Mouse (Mus musculus) megakaryocyte, adult 5-6 weeks (primary cell): Measurements from ENCODE around the gene Apex1. TPM values are rescaled to one million over a fixed set of nuclear protein-coding genes. Genes with fewer than 3 reads are reported as not detected.
A peak's percentile ranks its signal among the peaks of the same experiment; 100 is the strongest.
"Not testable (repeated sequence)": the region's sequence is repeated elsewhere in the genome, so short reads cannot be mapped to it uniquely, and the experiment has no call there.

ENCODE experiments used
- ATAC-seq: 2 replicates; pipeline ENCODE4 v1.8.0; 2016; ENCODE audit warnings: mild to moderate bottlenecking, inconsistent platforms; ENCODE audit not compliant: poor library complexity, severe bottlenecking
- total RNA-seq, 2 experiments: library from RNA; stranded (forward) in 1 of 2; stranded (reverse) in 1 of 2; fragments of 153-499, 151-499 nt in 1 of 2; fragments of 221-1000, 200-1000 nt in 1 of 2; gene quantifications; 2 replicates each; pipeline versions ENCODE4 v1.2.3 to v1.2.4; 2015 to 2017

Gene Apex1
- total RNA-seq, 2 experiments from 2014 or later, result 47.0 to 64.2 TPM

- no peak for ATAC-seq
Observed at GRCm38 (mm10) chr14:50968216-50968980, 43.6 kb downstream of the Apex1 start.

- ATAC-seq, result no peak
Observed at GRCm38 (mm10) chr14:50969041-50969440, 44.3 kb downstream of the Apex1 start.

GRCm38 (mm10) chr14:50969558-50970544 is 45.1 kb downstream of the Apex1 start:
- 0 out of 2 replicates have a peak, but pooled peaks have one; percentile 53 for ATAC-seq

GRCm38 (mm10) chr14:50970822-50971221 is 46.1 kb downstream of the Apex1 start:
- peak; percentile 73 for ATAC-seq

- ATAC-seq, result not testable (repeated sequence)
Observed at GRCm38 (mm10) chr14:50973054-50973453, 48.3 kb downstream of the Apex1 start.

- ATAC-seq, result no peak
Observed at GRCm38 (mm10) chr14:50973700-50974099, 48.9 kb downstream of the Apex1 start.

GRCm38 (mm10) chr14:50975001-50975400 is 50.2 kb downstream of the Apex1 start:
- ATAC-seq, result no peak

- no peak for ATAC-seq
Observed at GRCm38 (mm10) chr14:50976674-50977073, 51.9 kb downstream of the Apex1 start.

Other genes with a start within 250 kb of the Apex1 start
- gene Olfr747, start 231.8 kb upstream of the Apex1 start, total RNA-seq (2015), result not detected in 2 replicates
- gene Olfr747, start 231.8 kb upstream of the Apex1 start, total RNA-seq (2017), result not detected in 2 replicates
- not detected in 2 replicates for gene Olfr748, start 217.6 kb upstream of the Apex1 start, total RNA-seq (2015)
- gene Olfr748, start 217.6 kb upstream of the Apex1 start, total RNA-seq (2017), result not detected in 2 replicates
- gene Olfr749, start 179.9 kb upstream of the Apex1 start, total RNA-seq (2015), result not detected in 2 replicates
- not detected in 2 replicates for gene Olfr749, start 179.9 kb upstream of the Apex1 start, total RNA-seq (2017)
- gene Ttc5, start 139.4 kb upstream of the Apex1 start, total RNA-seq (2015), result 21.2 and 23.1 TPM in 2 replicates
- 35.4 and 39.4 TPM in 2 replicates for gene Ttc5, start 139.4 kb upstream of the Apex1 start, total RNA-seq (2017)
- gene Ccnb1ip1, start 117.2 kb upstream of the Apex1 start, total RNA-seq (2015), result not detected in 2 replicates
- not detected in 2 replicates for gene Ccnb1ip1, start 117.2 kb upstream of the Apex1 start, total RNA-seq (2017)
- gene Parp2, start 117.1 kb upstream of the Apex1 start, total RNA-seq (2015), result 59.7 and 62.1 TPM in 2 replicates
- 53.6 and 78.7 TPM in 2 replicates for gene Parp2, start 117.1 kb upstream of the Apex1 start, total RNA-seq (2017)
- 200 and 215 TPM in 2 replicates for gene Tep1, start 54.4 kb upstream of the Apex1 start, total RNA-seq (2015)
- gene Tep1, start 54.4 kb upstream of the Apex1 start, total RNA-seq (2017), result 131 and 161 TPM in 2 replicates
- gene Klhl33, start 27.5 kb upstream of the Apex1 start, total RNA-seq (2015), result 0.07 and 0.27 TPM in 2 replicates
- 0.28 and 0.40 TPM in 2 replicates for gene Klhl33, start 27.5 kb upstream of the Apex1 start, total RNA-seq (2017)
- gene Osgep, start 75 bp upstream of the Apex1 start, total RNA-seq (2015), result 101 and 107 TPM in 2 replicates
- 87.9 and 125 TPM in 2 replicates for gene Osgep, start 75 bp upstream of the Apex1 start, total RNA-seq (2017)
- 115 and 118 TPM in 2 replicates for gene Pip4p1, start 5.9 kb downstream of the Apex1 start, total RNA-seq (2015)
- 38.5 and 39.9 TPM in 2 replicates for gene Pip4p1, start 5.9 kb downstream of the Apex1 start, total RNA-seq (2017)
- 329 and 405 TPM in 2 replicates for gene Pnp, start 6.1 kb downstream of the Apex1 start, total RNA-seq (2015)
- 158 and 204 TPM in 2 replicates for gene Pnp, start 6.1 kb downstream of the Apex1 start, total RNA-seq (2017)
- gene Gm49342, start 19.5 kb downstream of the Apex1 start, total RNA-seq (2015), result 43.8 TPM in 1 of 2 replicates, not detected in the other
- gene Gm49342, start 19.5 kb downstream of the Apex1 start, total RNA-seq (2017), result 161 and 177 TPM in 2 replicates
- 14.4 and 16.7 TPM in 2 replicates for gene Pnp2, start 31.0 kb downstream of the Apex1 start, total RNA-seq (2015)
- 6.7 and 9.6 TPM in 2 replicates for gene Pnp2, start 31.0 kb downstream of the Apex1 start, total RNA-seq (2017)
- gene Rnase10, start 82.8 kb downstream of the Apex1 start, total RNA-seq (2015), result not detected in 2 replicates
- not detected in 2 replicates for gene Rnase10, start 82.8 kb downstream of the Apex1 start, total RNA-seq (2017)
- 0.11 TPM in 1 of 2 replicates, not detected in the other for gene Rnase9, start 116.9 kb downstream of the Apex1 start, total RNA-seq (2015)
- gene Rnase9, start 116.9 kb downstream of the Apex1 start, total RNA-seq (2017), result not detected in 2 replicates
- not detected in 2 replicates for gene Rnase11, start 125.2 kb downstream of the Apex1 start, total RNA-seq (2015)
- not detected in 2 replicates for gene Rnase11, start 125.2 kb downstream of the Apex1 start, total RNA-seq (2017)
- gene Rnase12, start 132.7 kb downstream of the Apex1 start, total RNA-seq (2015), result 11.4 and 11.6 TPM in 2 replicates
- gene Rnase12, start 132.7 kb downstream of the Apex1 start, total RNA-seq (2017), result 8.2 and 10.4 TPM in 2 replicates
- not detected in 2 replicates for gene Olfr750, start 149.5 kb downstream of the Apex1 start, total RNA-seq (2015)
- gene Olfr750, start 149.5 kb downstream of the Apex1 start, total RNA-seq (2017), result not detected in 2 replicates
- gene Rnase4, start 166.1 kb downstream of the Apex1 start, total RNA-seq (2015), result 36.2 and 44.8 TPM in 2 replicates
- 21.0 and 22.3 TPM in 2 replicates for gene Rnase4, start 166.1 kb downstream of the Apex1 start, total RNA-seq (2017)
- gene Ang, start 166.2 kb downstream of the Apex1 start, total RNA-seq (2015), result 8.2 and 10.0 TPM in 2 replicates
- 9.4 and 13.7 TPM in 2 replicates for gene Ang, start 166.2 kb downstream of the Apex1 start, total RNA-seq (2017)
- gene Eddm3b, start 189.5 kb downstream of the Apex1 start, total RNA-seq (2015), result not detected in 2 replicates
- gene Eddm3b, start 189.5 kb downstream of the Apex1 start, total RNA-seq (2017), result not detected in 2 replicates
- 288 and 294 TPM in 2 replicates for gene Rnase6, start 198.9 kb downstream of the Apex1 start, total RNA-seq (2015)
- gene Rnase6, start 198.9 kb downstream of the Apex1 start, total RNA-seq (2017), result 303 and 351 TPM in 2 replicates
- gene Rnase1, start 221.8 kb downstream of the Apex1 start, total RNA-seq (2015), result not detected in 2 replicates
- gene Rnase1, start 221.8 kb downstream of the Apex1 start, total RNA-seq (2017), result not detected in 2 replicates
- gene Rnase2b, start 237.3 kb downstream of the Apex1 start, total RNA-seq (2015), result 7.5 and 8.9 TPM in 2 replicates
- 0.92 and 4.3 TPM in 2 replicates for gene Rnase2b, start 237.3 kb downstream of the Apex1 start, total RNA-seq (2017)